Mouse (Mus musculus) heart, embryonic 15.5 days (tissue): ENCODE results near the gene Cdx2. TPM values are rescaled to one million over a fixed set of nuclear protein-coding genes. Genes with fewer than 3 reads are reported as not detected.
A peak's percentile ranks its signal among the peaks of the same experiment; 100 is the strongest.

Experiments
- ATAC-seq: fragments of 200-750 bp; cut with Nextera tagmentation; replicated peaks from 2 replicates; pipeline ENCODE4 v1.8.0; 2017; ENCODE audit warnings: low read depth, moderate TSS enrichment; ENCODE audit not compliant: insufficient number of reproducible peaks, insufficient read depth, low FRiP score
- H3K27ac ChIP-seq: fragments of 300-500 bp; sonication (generic); 2 replicates; pipeline ENCODE4 v1.5.1; 2015; ENCODE audit warnings: mild to moderate bottlenecking, inconsistent platforms
- H3K27me3 ChIP-seq: fragments of 300-500 bp; sonication (generic); 2 replicates; pipeline ENCODE4 v1.6.1; 2015; ENCODE audit warnings: inconsistent platforms
- H3K36me3 ChIP-seq: fragments of 300-500 bp; sonication (generic); 2 replicates; pipeline ENCODE4 v1.6.1; 2015; ENCODE audit warnings: mild to moderate bottlenecking, inconsistent platforms
- H3K4me1 ChIP-seq: fragments of 300-500 bp; sonication (generic); replicated peaks from 2 replicates; pipeline ENCODE4 v1.6.1; 2015; ENCODE audit warnings: inconsistent platforms
- H3K4me2 ChIP-seq: fragments of 300-500 bp; sonication (generic); 2 replicates; pipeline ENCODE4 v1.6.1; 2015; ENCODE audit warnings: inconsistent platforms, mild to moderate bottlenecking, moderate library complexity
- H3K4me3 ChIP-seq: fragments of 300-500 bp; sonication (generic); 2 replicates; pipeline ENCODE4 v1.5.1; 2015; ENCODE audit warnings: mild to moderate bottlenecking, inconsistent platforms
- H3K9ac ChIP-seq: fragments of 300-500 bp; sonication (generic); 2 replicates; pipeline ENCODE4 v1.6.1; 2015; ENCODE audit warnings: mild to moderate bottlenecking, inconsistent platforms
- H3K9me3 ChIP-seq: fragments of 300-500 bp; sonication (generic); replicated peaks from 2 replicates; pipeline ENCODE4 v1.6.1; 2016; ENCODE audit warnings: inconsistent platforms
- WGBS: fragments of 180-500 bp; shearing (Covaris S2); methylation state at CpG from one replicate; pipeline ENCODE4 v1.1.7; 2015; ENCODE audit warnings: mixed read lengths; 5-methylcytosine and 5-hydroxymethylcytosine counted together
- polyA plus RNA-seq: library from polyadenylated mRNA; unstranded; fragments of >200 nt; fragmentation: Nextera tagmentation; extraction: Ambion mirVana; gene quantifications from 2 replicates; pipeline ENCODE4 v1.2.1, GENCODE M21; 2015

The Cdx2 gene
- polyA plus RNA-seq, 1 experiment from 2014 or later: not detected

DNA sequence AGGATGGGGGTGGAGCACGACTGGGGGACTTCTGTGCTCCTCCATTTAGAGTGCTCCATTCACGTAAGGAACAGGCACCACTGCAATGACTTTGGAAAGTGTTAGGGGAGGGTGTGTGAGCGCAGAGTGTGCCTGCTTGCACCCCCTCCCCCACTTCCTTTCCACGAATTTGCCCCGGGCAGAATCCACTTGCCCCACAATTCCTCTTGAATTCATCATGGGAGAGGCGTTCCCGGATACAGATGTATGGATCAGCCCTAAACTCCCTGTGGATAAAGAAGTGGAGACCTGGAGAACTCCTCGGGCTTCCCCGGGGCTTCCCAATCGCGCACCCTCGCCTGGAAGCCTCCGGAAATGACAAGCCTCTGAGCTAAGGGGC lies 29.5 kb downstream of the Cdx2 start:
- Histone ChIP-seq H3K9me3 (no peaks in the 10 kb centered on the region), H3K9ac (no peak overlapping the region), H3K4me2 (no peak overlapping the region), H3K27me3 (peaks cover 87% of the 10 kb centered on the region), H3K27ac (no peak overlapping the region), H3K4me1 (peaks cover 3% of the 10 kb centered on the region; the same call in 1 of the 2 replicates), H3K4me3 (peak overlapping the region; percentile 5; the same call in 1 of the 2 replicates), H3K36me3 (no peaks in the 10 kb centered on the region)
- no peak for ATAC-seq
- WGBS: under 1% methylated on average over 13 of the region's 13 CpGs

DNA sequence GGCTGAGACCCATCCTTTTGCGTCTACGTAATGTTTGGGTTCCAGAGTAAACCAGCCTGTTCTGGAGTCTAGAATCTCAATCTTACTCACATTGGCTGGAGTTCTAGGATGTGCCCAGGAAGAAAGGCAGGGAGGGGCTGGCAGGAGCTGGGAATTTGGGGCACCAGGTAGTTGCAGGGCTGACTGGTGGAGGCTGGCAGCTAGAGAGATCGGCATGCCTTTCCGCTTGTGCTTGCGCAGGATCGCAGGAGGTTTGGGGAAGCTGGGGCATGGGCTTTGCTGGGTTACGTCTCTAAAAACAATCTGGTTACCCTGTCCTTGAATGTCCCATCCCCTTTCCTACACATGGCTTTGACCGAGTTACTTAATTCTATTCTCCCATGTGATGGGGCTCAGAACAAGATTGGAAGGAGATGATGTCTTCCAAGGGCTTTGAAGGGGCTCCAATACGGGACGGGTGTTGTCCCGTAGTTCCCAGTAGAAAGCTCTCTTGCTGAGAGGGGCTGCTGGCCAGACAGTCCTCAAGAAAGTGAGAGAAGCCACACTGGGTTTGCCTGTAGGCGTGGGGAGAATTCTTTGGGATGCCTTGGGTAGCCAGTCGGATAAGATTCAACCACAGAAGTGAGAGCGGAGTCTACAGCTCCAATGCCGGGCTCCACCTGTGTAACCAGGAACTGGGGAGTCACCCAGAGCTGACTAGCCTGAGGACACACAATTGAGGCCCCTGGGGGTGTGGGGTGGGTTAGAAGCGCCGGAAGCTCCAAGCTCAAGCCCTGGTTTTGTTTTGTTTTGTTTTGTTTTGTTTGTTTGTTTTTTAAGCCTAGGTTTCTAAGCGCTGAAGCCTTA lies 30.1 kb downstream of the Cdx2 start:
- H3K4me1 ChIP-seq: peaks cover 3% of the 10 kb centered on the region; the same call in 1 of the 2 replicates
- H3K9ac ChIP-seq: no peak overlapping the region
- no peak overlapping the region for H3K4me3 ChIP-seq
- ATAC-seq: no peak
- H3K27ac ChIP-seq: no peak overlapping the region
- H3K9me3 ChIP-seq: no peaks in the 10 kb centered on the region
- no peak overlapping the region for H3K4me2 ChIP-seq
- WGBS: 3% methylated on average over 18 of the region's 18 CpGs
- no peaks in the 10 kb centered on the region for H3K36me3 ChIP-seq
- H3K27me3 ChIP-seq: peaks cover 93% of the 10 kb centered on the region

DNA sequence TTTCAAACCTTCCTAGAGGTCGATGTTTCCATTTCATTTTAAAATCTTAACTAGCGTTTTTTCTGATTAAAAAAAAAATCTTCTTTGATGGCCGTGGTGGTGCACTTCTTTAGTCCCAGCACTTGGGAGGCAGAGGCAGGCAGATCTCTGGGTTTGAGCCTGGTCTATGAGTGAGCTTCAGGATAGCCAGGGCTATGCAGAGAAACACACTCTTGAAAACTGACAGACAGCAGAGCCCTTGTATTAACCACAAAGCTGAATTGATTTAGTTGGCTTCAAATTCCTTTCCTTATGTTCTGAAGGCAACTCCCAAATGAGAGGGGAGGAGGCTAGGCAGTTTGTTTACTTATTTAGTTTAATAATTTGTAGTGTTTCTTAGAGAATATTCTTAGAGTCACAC lies 31.3 kb downstream of the Cdx2 start:
- no peak overlapping the region for H3K4me3 ChIP-seq
- H3K9ac ChIP-seq: no peak overlapping the region
- H3K27me3 ChIP-seq: peaks cover 94% of the 10 kb centered on the region
- H3K36me3 ChIP-seq: no peaks in the 10 kb centered on the region
- peaks cover 6% of the 10 kb centered on the region for H3K4me1 ChIP-seq
- ATAC-seq: no peak
- no peak overlapping the region for H3K27ac ChIP-seq
- no peaks in the 10 kb centered on the region for H3K9me3 ChIP-seq
- WGBS: 12% methylated on average over 3 of the region's 3 CpGs
- no peak overlapping the region for H3K4me2 ChIP-seq

DNA sequence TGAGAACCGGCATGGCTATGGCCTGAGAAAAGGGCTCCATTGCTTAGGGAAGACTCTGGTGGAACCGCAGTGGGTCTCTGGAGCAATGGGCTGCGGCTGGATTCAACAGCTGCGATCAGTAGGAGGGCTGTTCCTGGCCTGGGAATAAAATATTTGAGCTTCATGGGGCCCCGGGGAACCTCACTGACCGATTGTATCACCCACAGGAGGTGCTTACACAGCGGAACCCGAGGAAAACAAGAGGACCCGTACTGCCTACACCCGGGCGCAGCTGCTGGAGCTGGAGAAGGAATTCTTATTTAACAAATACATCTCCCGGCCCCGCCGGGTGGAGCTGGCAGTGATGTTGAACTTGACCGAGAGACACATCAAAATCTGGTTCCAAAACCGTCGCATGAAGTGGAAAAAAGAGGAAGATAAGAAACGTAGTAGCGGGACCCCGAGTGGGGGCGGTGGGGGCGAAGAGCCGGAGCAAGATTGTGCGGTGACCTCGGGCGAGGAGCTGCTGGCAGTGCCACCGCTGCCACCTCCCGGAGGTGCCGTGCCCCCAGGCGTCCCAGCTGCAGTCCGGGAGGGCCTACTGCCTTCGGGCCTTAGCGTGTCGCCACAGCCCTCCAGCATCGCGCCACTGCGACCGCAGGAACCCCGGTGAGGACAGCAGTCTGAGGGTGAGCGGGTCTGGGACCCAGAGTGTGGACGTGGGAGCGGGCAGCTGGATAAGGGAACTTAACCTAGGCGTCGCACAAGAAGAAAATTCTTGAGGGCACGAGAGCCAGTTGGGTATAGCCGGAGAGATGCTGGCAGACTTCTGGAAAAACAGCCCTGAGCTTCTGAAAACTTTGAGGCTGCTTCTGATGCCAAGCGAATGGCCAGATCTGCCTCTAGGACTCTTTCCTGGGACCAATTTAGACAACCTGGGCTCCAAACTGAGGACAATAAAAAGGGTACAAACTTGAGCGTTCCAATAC lies 32.6 kb downstream of the Cdx2 start:
- H3K4me3 ChIP-seq: no peak overlapping the region
- H3K4me2 ChIP-seq: no peak overlapping the region
- 1% methylated on average over 48 of the region's 48 CpGs for WGBS
- no peak overlapping the region for H3K9ac ChIP-seq
- no peaks in the 10 kb centered on the region for H3K9me3 ChIP-seq
- ATAC-seq: no peak
- H3K27ac ChIP-seq: no peak overlapping the region
- no peaks in the 10 kb centered on the region for H3K36me3 ChIP-seq
- peaks cover 11% of the 10 kb centered on the region for H3K4me1 ChIP-seq
- H3K27me3 ChIP-seq: peaks cover 94% of the 10 kb centered on the region

DNA sequence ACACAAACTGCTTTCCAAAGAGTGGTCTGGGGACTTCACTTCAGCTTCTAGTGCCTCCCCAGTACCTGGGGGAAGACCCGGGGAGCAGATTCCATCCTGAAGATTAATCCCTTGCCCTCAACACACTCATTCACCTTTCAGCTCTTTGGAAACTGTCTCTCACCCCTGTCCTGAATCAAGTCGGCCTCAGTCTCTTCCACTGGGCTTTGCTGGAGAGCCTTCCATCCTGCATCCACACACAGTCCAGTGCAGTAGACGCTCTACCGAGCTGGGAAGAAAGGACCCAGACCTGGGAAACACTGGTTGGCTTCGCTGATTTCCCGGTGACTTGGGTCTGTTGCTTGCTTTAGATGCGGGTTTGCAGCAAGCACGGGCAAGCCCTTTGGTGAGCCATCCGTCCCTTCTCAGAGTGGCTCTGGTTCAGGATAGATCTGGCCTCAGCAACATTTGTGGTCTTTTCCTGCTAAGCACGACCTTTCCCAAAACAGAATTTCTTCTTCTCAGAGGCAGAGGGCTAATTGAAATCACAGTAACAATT lies 34.2 kb downstream of the Cdx2 start:
- Histone ChIP-seq H3K9ac (no peak overlapping the region), H3K4me1 (peaks cover 11% of the 10 kb centered on the region), H3K27me3 (peaks cover 98% of the 10 kb centered on the region), H3K4me2 (no peak overlapping the region), H3K36me3 (no peaks in the 10 kb centered on the region), H3K27ac (no peak overlapping the region), H3K9me3 (no peaks in the 10 kb centered on the region), H3K4me3 (no peak overlapping the region)
- WGBS: 3% methylated on average over 10 of the region's 10 CpGs
- no peak for ATAC-seq

DNA sequence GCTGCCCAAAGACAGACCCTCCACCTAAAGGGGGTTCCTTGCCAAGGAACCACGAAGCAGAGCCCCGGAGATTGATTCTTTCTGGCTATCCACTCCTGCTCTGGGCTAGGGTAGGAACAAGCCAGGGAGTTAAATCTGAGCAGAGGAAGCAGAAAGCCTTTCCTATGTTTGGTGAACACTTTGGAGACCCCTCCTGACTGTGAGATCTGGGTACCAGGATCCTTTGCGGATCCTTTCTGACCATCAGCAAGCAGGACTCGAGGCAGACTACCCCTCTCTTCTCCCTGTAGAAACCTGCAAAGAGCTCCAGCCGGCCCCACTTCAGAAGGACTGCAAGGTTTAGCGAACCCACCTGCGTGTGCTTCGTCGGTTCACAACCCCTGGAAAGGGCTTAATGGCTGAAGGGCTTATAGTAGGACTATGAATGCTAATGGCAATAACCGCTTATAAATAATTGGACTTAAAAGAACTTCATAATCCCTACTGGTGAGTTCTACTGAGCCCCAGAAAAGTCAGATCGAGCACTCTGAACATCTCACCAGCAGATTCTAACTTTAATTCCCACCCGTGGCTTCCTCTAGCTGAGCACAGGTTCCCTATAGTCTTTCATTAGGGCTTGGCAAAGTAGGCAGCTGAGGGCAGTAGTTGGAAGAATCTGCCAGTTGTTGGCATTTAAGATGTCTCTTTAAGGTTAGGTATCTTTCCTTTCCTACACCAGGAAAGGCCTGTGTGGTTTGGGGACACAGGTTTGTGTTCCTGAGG lies 34.8 kb downstream of the Cdx2 start:
- no peak overlapping the region for H3K4me3 ChIP-seq
- H3K27ac ChIP-seq: no peak overlapping the region
- H3K9me3 ChIP-seq: no peaks in the 10 kb centered on the region
- 9% methylated on average over 12 of the region's 12 CpGs for WGBS
- ATAC-seq: no peak
- no peak overlapping the region for H3K4me2 ChIP-seq
- H3K9ac ChIP-seq: no peak overlapping the region
- H3K27me3 ChIP-seq: peaks cover 98% of the 10 kb centered on the region
- H3K36me3 ChIP-seq: no peaks in the 10 kb centered on the region
- H3K4me1 ChIP-seq: peaks cover 11% of the 10 kb centered on the region

DNA sequence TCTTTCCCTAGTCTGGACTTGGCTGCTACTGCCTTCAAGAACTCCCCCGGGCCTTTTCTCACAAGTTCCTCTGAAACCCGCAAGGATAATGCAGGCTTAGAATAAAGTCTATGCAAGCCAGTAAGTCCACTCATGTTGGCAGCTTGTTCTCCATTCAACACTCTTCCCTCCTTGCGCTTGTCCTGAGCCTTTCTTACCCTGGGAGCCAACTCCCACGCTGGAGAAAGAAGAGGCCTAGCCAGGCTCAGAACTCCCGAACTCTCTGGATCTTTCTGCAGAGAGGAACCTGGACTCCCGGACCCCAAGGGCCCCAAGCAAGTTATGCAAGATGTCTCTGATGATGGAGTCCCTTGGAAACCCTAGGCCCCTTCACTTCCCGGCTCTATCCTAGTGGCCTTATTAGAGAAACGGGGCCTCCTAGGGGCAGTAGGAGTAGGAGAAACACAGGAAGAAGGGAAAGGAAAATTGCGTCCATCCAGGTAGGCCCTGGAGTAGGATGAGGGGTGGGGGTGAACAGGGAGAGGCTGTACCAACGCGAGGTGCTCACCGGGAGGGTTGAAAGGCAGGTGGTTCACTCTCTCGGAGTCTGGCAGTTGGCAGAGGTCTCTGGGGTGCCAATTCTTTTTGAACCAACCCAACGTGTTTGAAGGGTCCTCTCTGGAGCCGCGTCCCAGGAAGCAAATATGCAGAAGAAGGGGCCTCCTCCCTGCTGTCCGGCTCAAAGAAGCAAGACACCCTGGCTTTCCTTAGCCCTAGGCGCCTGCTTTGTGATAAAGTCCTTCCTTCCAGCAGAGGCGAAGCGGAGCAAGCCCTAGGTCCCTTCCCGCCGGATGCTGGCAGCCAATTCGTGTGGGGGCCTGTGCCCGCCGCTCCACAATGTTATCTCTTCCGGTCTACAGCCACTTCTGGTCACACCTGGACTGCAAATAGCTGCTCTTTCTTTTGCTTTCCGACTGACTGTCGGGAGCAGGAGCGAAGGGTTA lies 36.1 kb downstream of the Cdx2 start:
- Histone ChIP-seq H3K36me3 (no peaks in the 10 kb centered on the region), H3K4me2 (no peak overlapping the region), H3K27ac (no peak overlapping the region), H3K4me3 (0 out of 2 replicates have a peak overlapping the region, but pooled peaks have one; percentile 26), H3K4me1 (peaks cover 11% of the 10 kb centered on the region), H3K27me3 (peaks cover 98% of the 10 kb centered on the region), H3K9ac (no peak overlapping the region), H3K9me3 (no peaks in the 10 kb centered on the region)
- WGBS: 3% methylated on average over 29 of the region's 29 CpGs
- ATAC-seq: no peak

- Histone ChIP-seq H3K27me3 (peaks cover 98% of the 10 kb centered on the region), H3K4me1 (peaks cover 11% of the 10 kb centered on the region), H3K4me3 (peak within 1 kb of the TSS; percentile 26), H3K9ac (no peak within 1 kb of the TSS), H3K27ac (no peak within 1 kb of the TSS), H3K9me3 (no peaks in the 10 kb centered on the region), H3K36me3 (no peaks in the 10 kb centered on the region), H3K4me2 (peak within 1 kb of the TSS; percentile 42)
- 1% methylated on average over 44 of the region's 44 CpGs for WGBS
- 0 out of 2 replicates have a peak, but pooled peaks have one; percentile 18 for ATAC-seq
These were observed 37.0 kb downstream of the Cdx2 start, which contains the start of gene Pdx1 for GRCm38 (mm10) chr5:147269926-147270672. Gene Pdx1, plus strand, starts transcription at chr5:147269959.

DNA sequence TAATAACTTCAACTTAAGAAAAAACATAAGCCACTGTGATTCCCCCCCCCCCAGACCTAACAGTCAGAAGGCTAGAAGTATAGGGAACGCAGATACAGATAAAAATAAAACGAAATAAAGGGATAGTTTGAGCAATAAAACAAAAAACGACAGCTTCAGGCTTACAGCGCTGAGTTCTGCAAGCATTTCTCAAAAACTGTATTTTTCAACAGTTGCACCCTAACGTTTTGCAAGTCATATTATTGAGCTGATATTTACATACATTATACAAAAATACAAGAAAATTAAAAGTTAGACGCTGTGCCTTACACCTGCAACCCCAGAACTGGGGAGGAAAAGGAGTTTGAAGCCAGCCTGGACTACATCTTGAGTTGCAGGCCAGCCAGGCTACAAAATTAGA lies 37.7 kb downstream of the Cdx2 start:
- peaks cover 96% of the 10 kb centered on the region for H3K27me3 ChIP-seq
- ATAC-seq: no peak
- no peak overlapping the region for H3K4me3 ChIP-seq
- H3K36me3 ChIP-seq: no peaks in the 10 kb centered on the region
- no peak overlapping the region for H3K9ac ChIP-seq
- H3K27ac ChIP-seq: no peak overlapping the region
- H3K9me3 ChIP-seq: no peaks in the 10 kb centered on the region
- WGBS: 6% methylated on average over 6 of the region's 6 CpGs
- peaks cover 8% of the 10 kb centered on the region for H3K4me1 ChIP-seq
- H3K4me2 ChIP-seq: no peak overlapping the region
